Mouse (Mus musculus): ENCODE data around the gene Tsen2. TPM values are rescaled to one million over a fixed set of nuclear protein-coding genes. Genes with fewer than 3 reads are reported as not detected.

Gene Tsen2
- polyA plus RNA-seq (2017; shearing (Covaris generic)): 15.0 TPM

DNA sequence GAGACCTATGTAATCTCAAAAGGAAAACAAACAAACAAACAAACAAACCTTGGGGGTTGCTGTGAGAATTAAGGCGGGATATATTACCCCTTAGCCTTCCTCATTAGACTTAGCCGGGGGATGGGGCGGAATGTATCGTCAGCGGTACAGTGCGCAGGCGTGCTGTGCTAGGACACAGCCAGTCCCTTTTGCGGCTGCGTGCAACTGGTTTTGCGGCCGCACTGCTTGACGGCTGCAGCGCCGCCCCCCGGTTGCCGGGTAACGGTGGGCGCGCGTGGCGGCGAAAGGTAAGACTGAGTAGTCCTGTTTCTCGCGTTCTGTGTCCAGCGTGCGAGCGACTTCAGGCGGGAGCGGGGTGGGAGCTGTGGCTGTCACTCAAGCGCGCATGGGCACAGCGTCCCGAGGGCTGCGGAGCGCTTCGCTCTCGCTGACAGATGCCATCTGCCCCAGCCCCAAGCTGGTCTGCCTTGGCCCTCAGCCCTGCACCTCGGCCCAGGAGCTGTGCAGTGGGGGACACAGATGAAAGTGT, at the start of gene Tsen2:
Gene Tsen2, plus strand, starts transcription at position 223 of the 529 bp plus-strand sequence.

DNA sequence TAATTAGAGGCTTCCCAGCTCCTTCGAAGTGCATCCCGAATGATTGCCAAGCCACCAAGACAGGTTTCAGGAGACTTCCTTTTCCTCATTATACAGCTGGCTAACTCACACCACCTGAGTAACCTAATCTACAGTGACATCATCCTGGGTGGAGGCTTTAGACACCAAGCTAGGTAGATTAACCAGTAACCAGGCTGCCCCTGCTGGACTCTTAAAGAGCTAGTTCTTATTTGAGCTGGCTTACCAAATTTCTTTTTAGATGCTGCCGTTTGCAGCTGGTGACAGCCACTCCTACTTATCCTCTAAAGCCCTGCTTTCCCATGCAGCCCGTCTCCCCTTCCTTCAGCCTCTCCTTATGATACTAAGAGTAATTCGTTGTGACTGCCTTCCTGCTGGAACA, 48.0 kb downstream of the Tsen2 start, which contains the start of gene Mkrn2os:
Gene Mkrn2os, minus strand, starts transcription at position 119 of the 400 bp plus-strand sequence.

GRCm38 (mm10) chr6:115601715-115602523, 57.5 kb downstream of the Tsen2 start, which contains the start of gene Mkrn2:
Gene Mkrn2 (plus strand): TSS chr6:115601902.

Other genes starting within 250 kb of the Tsen2 start
- gene Pparg, start 183.7 kb upstream of the Tsen2 start, polyA plus RNA-seq (2017; shearing (Covaris generic)): 0.81 TPM
- gene Mkrn2os, start 47.9 kb downstream of the Tsen2 start, polyA plus RNA-seq (2017; shearing (Covaris generic)): 0.19 TPM
- gene Mkrn2, start 57.2 kb downstream of the Tsen2 start, polyA plus RNA-seq (2017; shearing (Covaris generic)): 44.9 TPM
- 62.8 TPM for gene Raf1, start 132.0 kb downstream of the Tsen2 start, polyA plus RNA-seq (2017; shearing (Covaris generic))
- not detected for gene Tmem40, start 217.7 kb downstream of the Tsen2 start, polyA plus RNA-seq (2017; shearing (Covaris generic))
- 8.4 TPM for gene Cand2, start 229.9 kb downstream of the Tsen2 start, polyA plus RNA-seq (2017; shearing (Covaris generic))

All from CD4-positive, CD25-positive, alpha-beta regulatory T cell, adult 9 weeks (primary cell).